Mouse (Mus musculus): ENCODE data around the gene Mogat2. TPM values are rescaled to one million over a fixed set of nuclear protein-coding genes. Genes with fewer than 3 reads are reported as not detected.

Mogat2 gene
- polyA plus RNA-seq, 1 experiment from 2014 or later, result 3.2 TPM

- no peaks in the 10 kb centered on the region for H3K36me3 ChIP-seq (ENCODE audit: control insufficient read depth, insufficient read depth, low read length)
- ATAC-seq, result no peak
- no peak for DNase-seq (ENCODE audit: low spot score)
- H3K27ac ChIP-seq (ENCODE audit: low read depth, low read length), result no peak overlapping the region
- H3K4me3 ChIP-seq (ENCODE audit: low read depth, low read length), result no peak overlapping the region
- 0 out of 2 replicates have a peak, but pooled peaks cover 3% of the 10 kb centered on the region for H3K27me3 ChIP-seq (replicated peaks; ENCODE audit: control insufficient read depth, insufficient read depth, low read length)
- H3K9ac ChIP-seq (ENCODE audit: low read length), result no peak overlapping the region
- no peak overlapping the region for H3K4me2 ChIP-seq (ENCODE audit: low read length)
- no peaks in the 10 kb centered on the region for H3K4me1 ChIP-seq (ENCODE audit: control insufficient read depth, insufficient read depth, low read length)
- WGBS, result 40% methylated on average over 5 of the region's 5 CpGs
- H3K9me3 ChIP-seq (replicated peaks; ENCODE audit: control insufficient read depth, low read length), result no peaks in the 10 kb centered on the region
Observed at GRCm38 (mm10) chr7:99248157-99248742, 9.8 kb upstream of the Mogat2 start.

GRCm38 (mm10) chr7:99242097-99242496, 3.7 kb upstream of the Mogat2 start:
- H3K4me1 ChIP-seq (ENCODE audit: control insufficient read depth, insufficient read depth, low read length), result no peaks in the 10 kb centered on the region
- 97% methylated on average over 11 of the region's 11 CpGs for WGBS
- no peak for ATAC-seq

GRCm38 (mm10) chr7:99236888-99237660, 1.3 kb downstream of the Mogat2 start:
- H3K9me3 ChIP-seq (replicated peaks; ENCODE audit: control insufficient read depth, low read length), result no peaks in the 10 kb centered on the region
- H3K4me2 ChIP-seq (ENCODE audit: low read length), result no peak overlapping the region
- H3K27me3 ChIP-seq (replicated peaks; ENCODE audit: control insufficient read depth, insufficient read depth, low read length), result peaks cover 9% of the 10 kb centered on the region; the same call in 1 of the 2 replicates
- DNase-seq (ENCODE audit: low spot score) (peak; percentile 24), ATAC-seq (no peak)
- H3K4me1 ChIP-seq (ENCODE audit: control insufficient read depth, insufficient read depth, low read length), result no peaks in the 10 kb centered on the region
- no peak overlapping the region for H3K9ac ChIP-seq (ENCODE audit: low read length)
- H3K36me3 ChIP-seq (ENCODE audit: control insufficient read depth, insufficient read depth, low read length), result no peaks in the 10 kb centered on the region
- H3K4me3 ChIP-seq (ENCODE audit: low read depth, low read length), result no peak overlapping the region
- 24% methylated on average over 8 of the region's 8 CpGs for WGBS
- no peak overlapping the region for H3K27ac ChIP-seq (ENCODE audit: low read depth, low read length)

More at GRCm38 (mm10) chr7:99242097-99242496, 3.7 kb upstream of the Mogat2 start:
- DNase-seq (ENCODE audit: low spot score), result no peak
- H3K9me3 ChIP-seq (replicated peaks; ENCODE audit: control insufficient read depth, low read length), result no peaks in the 10 kb centered on the region
- no peaks in the 10 kb centered on the region for H3K36me3 ChIP-seq (ENCODE audit: control insufficient read depth, insufficient read depth, low read length)
- peaks cover 9% of the 10 kb centered on the region; the same call in 1 of the 2 replicates for H3K27me3 ChIP-seq (replicated peaks; ENCODE audit: control insufficient read depth, insufficient read depth, low read length)
- H3K9ac ChIP-seq (ENCODE audit: low read length), result no peak overlapping the region
- H3K4me2 ChIP-seq (ENCODE audit: low read length), result no peak overlapping the region
- H3K27ac ChIP-seq (ENCODE audit: low read depth, low read length), result no peak overlapping the region
- no peak overlapping the region for H3K4me3 ChIP-seq (ENCODE audit: low read depth, low read length)

- no peak for ATAC-seq
- Histone ChIP-seq H3K4me1 (ENCODE audit: control insufficient read depth, insufficient read depth, low read length) (no peaks in the 10 kb centered on the region), H3K4me2 (ENCODE audit: low read length) (no peak overlapping the region), H3K9ac (ENCODE audit: low read length) (no peak overlapping the region), H3K9me3 (replicated peaks; ENCODE audit: control insufficient read depth, low read length) (no peaks in the 10 kb centered on the region), H3K27ac (ENCODE audit: low read depth, low read length) (no peak overlapping the region), H3K36me3 (ENCODE audit: control insufficient read depth, insufficient read depth, low read length) (no peaks in the 10 kb centered on the region), H3K27me3 (replicated peaks; ENCODE audit: control insufficient read depth, insufficient read depth, low read length) (peaks cover 9% of the 10 kb centered on the region; the same call in 1 of the 2 replicates), H3K4me3 (ENCODE audit: low read depth, low read length) (no peak overlapping the region)
- 64% methylated on average over 2 of the region's 2 CpGs for WGBS
- DNase-seq (ENCODE audit: low spot score), result no peak
Observed at GRCm38 (mm10) chr7:99235657-99236056, 2.8 kb downstream of the Mogat2 start.

- WGBS, result 35% methylated on average over 2 of the region's 2 CpGs
- no peak overlapping the region for H3K27ac ChIP-seq (ENCODE audit: low read depth, low read length)
- ATAC-seq (no peak), DNase-seq (ENCODE audit: low spot score) (no peak)
- no peaks in the 10 kb centered on the region for H3K36me3 ChIP-seq (ENCODE audit: control insufficient read depth, insufficient read depth, low read length)
- H3K4me1 ChIP-seq (ENCODE audit: control insufficient read depth, insufficient read depth, low read length), result no peaks in the 10 kb centered on the region
- no peaks in the 10 kb centered on the region for H3K9me3 ChIP-seq (replicated peaks; ENCODE audit: control insufficient read depth, low read length)
- no peak overlapping the region for H3K9ac ChIP-seq (ENCODE audit: low read length)
- H3K4me3 ChIP-seq (ENCODE audit: low read depth, low read length), result no peak overlapping the region
- H3K27me3 ChIP-seq (replicated peaks; ENCODE audit: control insufficient read depth, insufficient read depth, low read length), result peaks cover 9% of the 10 kb centered on the region; the same call in 1 of the 2 replicates
- H3K4me2 ChIP-seq (ENCODE audit: low read length), result no peak overlapping the region
Observed at GRCm38 (mm10) chr7:99234916-99235315, 3.5 kb downstream of the Mogat2 start.

- ATAC-seq, result no peak
- H3K4me3 ChIP-seq (ENCODE audit: low read depth, low read length), result no peak overlapping the region
- no peak overlapping the region for H3K9ac ChIP-seq (ENCODE audit: low read length)
- no peak overlapping the region for H3K4me2 ChIP-seq (ENCODE audit: low read length)
- no peaks in the 10 kb centered on the region for H3K36me3 ChIP-seq (ENCODE audit: control insufficient read depth, insufficient read depth, low read length)
- H3K27me3 ChIP-seq (replicated peaks; ENCODE audit: control insufficient read depth, insufficient read depth, low read length), result no peaks in the 10 kb centered on the region
- no peak overlapping the region for H3K27ac ChIP-seq (ENCODE audit: low read depth, low read length)
- WGBS, result 77% methylated on average over 6 of the region's 6 CpGs
- no peaks in the 10 kb centered on the region for H3K9me3 ChIP-seq (replicated peaks; ENCODE audit: control insufficient read depth, low read length)
- DNase-seq (ENCODE audit: low spot score), result no peak
- no peaks in the 10 kb centered on the region for H3K4me1 ChIP-seq (ENCODE audit: control insufficient read depth, insufficient read depth, low read length)
Observed at GRCm38 (mm10) chr7:99232571-99232970, 5.8 kb downstream of the Mogat2 start.

GRCm38 (mm10) chr7:99230061-99230747, 8.2 kb downstream of the Mogat2 start:
- Histone ChIP-seq H3K4me3 (ENCODE audit: low read depth, low read length) (no peak overlapping the region), H3K4me1 (ENCODE audit: control insufficient read depth, insufficient read depth, low read length) (no peaks in the 10 kb centered on the region), H3K9ac (ENCODE audit: low read length) (no peak overlapping the region), H3K9me3 (replicated peaks; ENCODE audit: control insufficient read depth, low read length) (no peaks in the 10 kb centered on the region), H3K36me3 (ENCODE audit: control insufficient read depth, insufficient read depth, low read length) (no peaks in the 10 kb centered on the region), H3K27me3 (replicated peaks; ENCODE audit: control insufficient read depth, insufficient read depth, low read length) (no peaks in the 10 kb centered on the region), H3K27ac (ENCODE audit: low read depth, low read length) (no peak overlapping the region), H3K4me2 (ENCODE audit: low read length) (no peak overlapping the region)
- WGBS, result 82% methylated on average over 7 of the region's 7 CpGs
- ATAC-seq (no peak), DNase-seq (ENCODE audit: low spot score) (no peak)

GRCm38 (mm10) chr7:99229411-99229810, 9.0 kb downstream of the Mogat2 start:
- WGBS, result 15% methylated on average over 2 of the region's 2 CpGs
- H3K27ac ChIP-seq (ENCODE audit: low read depth, low read length), result no peak overlapping the region
- no peaks in the 10 kb centered on the region for H3K9me3 ChIP-seq (replicated peaks; ENCODE audit: control insufficient read depth, low read length)
- H3K36me3 ChIP-seq (ENCODE audit: control insufficient read depth, insufficient read depth, low read length), result no peaks in the 10 kb centered on the region
- no peaks in the 10 kb centered on the region for H3K4me1 ChIP-seq (ENCODE audit: control insufficient read depth, insufficient read depth, low read length)
- ATAC-seq, result no peak
- no peak overlapping the region for H3K4me2 ChIP-seq (ENCODE audit: low read length)
- no peak overlapping the region for H3K9ac ChIP-seq (ENCODE audit: low read length)
- H3K27me3 ChIP-seq (replicated peaks; ENCODE audit: control insufficient read depth, insufficient read depth, low read length), result no peaks in the 10 kb centered on the region
- DNase-seq (ENCODE audit: low spot score), result peak; percentile 59
- H3K4me3 ChIP-seq (ENCODE audit: low read depth, low read length), result no peak overlapping the region
